11 mouse cellular contexts compared by ENCODE assay signal in genomic region chr3:84219166-84219710, GRCm38 (mm10). TPM values are rescaled to one million over a fixed set of nuclear protein-coding genes. Genes with fewer than 3 reads are reported as not detected.
A peak's percentile ranks its signal among the peaks of the same experiment; 100 is the strongest.
DNase-seq lines count a peak whose midpoint lies in the region; ATAC-seq and TF ChIP-seq lines count a peak whose summit lies in the region.
"Had no signal": no experiment of that assay in that cellular context is flagged by ENCODE, and none has a peak within 500 bp of the region (broad histone marks: within the 10 kb centered on the region; RNA-seq: fewer than 3 reads in every experiment).

No protein-coding gene starts in this region.

- no peak overlapping the region for H3K9ac ChIP-seq in kidney, postnatal 0 days (ENCODE audit: low read depth, low read length)
- H3K9ac ChIP-seq in hindbrain, embryonic 14.5 days = peak overlapping the region; percentile 69
- no peak overlapping the region for H3K9ac ChIP-seq in intestine, postnatal 0 days (ENCODE audit: low read depth, low read length)

- intact Hi-C loops in heart, postnatal 25 days (cut with DNase I) = no loop called here

- H3K36me3 ChIP-seq in kidney, postnatal 0 days (ENCODE audit: insufficient read depth, low read length) = no peaks in the 10 kb centered on the region
- no peaks in the 10 kb centered on the region for H3K36me3 ChIP-seq in embryonic facial prominence, embryonic 10.5 days (replicated peaks)
- no peaks in the 10 kb centered on the region for H3K36me3 ChIP-seq in hindbrain, embryonic 14.5 days (replicated peaks; ENCODE audit: control insufficient read depth, insufficient read depth)
- H3K36me3 ChIP-seq in intestine, postnatal 0 days (ENCODE audit: control insufficient read depth, insufficient read depth) = no peaks in the 10 kb centered on the region

- H3K27me3 ChIP-seq in kidney, postnatal 0 days (ENCODE audit: insufficient read depth, low read length) = no peaks in the 10 kb centered on the region
- H3K27me3 ChIP-seq in embryonic facial prominence, embryonic 10.5 days (replicated peaks; ENCODE audit: low read depth, poor library complexity, severe bottlenecking) = no peaks in the 10 kb centered on the region; the same call in 1 of the 2 replicates
- no peaks in the 10 kb centered on the region for H3K27me3 ChIP-seq in hindbrain, embryonic 14.5 days (ENCODE audit: control insufficient read depth, insufficient read depth, low read length)
- H3K27me3 ChIP-seq in intestine, postnatal 0 days (replicated peaks; ENCODE audit: control insufficient read depth, insufficient read depth, low read length) = no peaks in the 10 kb centered on the region
- H3K27me3 ChIP-seq: Patski had no signal

- H3K27ac ChIP-seq in kidney, postnatal 0 days = no peak overlapping the region
- no peak overlapping the region; the same call in 1 of the 2 replicates for H3K27ac ChIP-seq in embryonic facial prominence, embryonic 10.5 days (replicated peaks)
- peak overlapping the region; percentile 93 for H3K27ac ChIP-seq in hindbrain, embryonic 14.5 days
- no peak overlapping the region for H3K27ac ChIP-seq in intestine, postnatal 0 days (ENCODE audit: low read depth, low read length)

- TF ChIP-seq CTCF in kidney, postnatal 0 days (IDR thresholded peaks at IDR 0.05; ENCODE audit: low read depth) = peak; percentile 36; the same call in 1 of the 2 replicates
- TF ChIP-seq CTCF in intestine, postnatal 0 days (IDR thresholded peaks at IDR 0.05; ENCODE audit: low read depth) = no peak; the same call in 1 of the 2 replicates

- no peak for ATAC-seq in kidney, postnatal 0 days (replicated peaks; ENCODE audit: low FRiP score, low read depth)
- ATAC-seq in hindbrain, embryonic 14.5 days (ENCODE audit: low FRiP score) = no peak
- no peak for ATAC-seq in intestine, postnatal 0 days
- ATAC-seq: Patski had no signal

- DNase-seq in kidney, postnatal 0 days (ENCODE audit: low spot score) = no peak
- no peak for DNase-seq in kidney, postnatal 10 days
- DNase-seq in embryonic facial prominence, embryonic 10.5 days (ENCODE audit: low spot score) = no peak
- DNase-seq in hindbrain, embryonic 14.5 days (ENCODE audit: low spot score) = no peak
- DNase-seq in retina, embryonic 14.5 days (ENCODE audit: low spot score) = peak; percentile 31
- no peak for DNase-seq in heart, postnatal 25 days (ENCODE audit: low spot score)
- DNase-seq in kidney, postnatal 25 days = no peak

- H3K9me3 ChIP-seq in kidney, postnatal 0 days (replicated peaks; ENCODE audit: low read length) = no peaks in the 10 kb centered on the region
- H3K9me3 ChIP-seq in embryonic facial prominence, embryonic 10.5 days = no peaks in the 10 kb centered on the region
- H3K9me3 ChIP-seq in hindbrain, embryonic 14.5 days (ENCODE audit: control insufficient read depth, low read length) = no peaks in the 10 kb centered on the region
- H3K9me3 ChIP-seq in intestine, postnatal 0 days (ENCODE audit: control insufficient read depth) = no peaks in the 10 kb centered on the region
- H3K9me3 ChIP-seq: megakaryocyte, embryonic 14.5 days had no signal

- WGBS in kidney, postnatal 0 days = 30% methylated on average over 2 of the region's 2 CpGs
- 26% methylated on average over 2 of the region's 2 CpGs for WGBS in embryonic facial prominence, embryonic 10.5 days
- 6% methylated on average over 2 of the region's 2 CpGs for WGBS in hindbrain, embryonic 14.5 days
- 28% methylated on average over 2 of the region's 2 CpGs for WGBS in intestine, postnatal 0 days

- peak overlapping the region; percentile 73; the same call in 1 of the 2 replicates for H3K4me2 ChIP-seq in kidney, postnatal 0 days (ENCODE audit: low read length)
- H3K4me2 ChIP-seq in hindbrain, embryonic 14.5 days (replicated peaks) = peak overlapping the region; percentile 58
- no peak overlapping the region for H3K4me2 ChIP-seq in intestine, postnatal 0 days (replicated peaks; ENCODE audit: low read depth)

- peaks cover 6% of the 10 kb centered on the region; the same call in 1 of the 2 replicates for H3K4me1 ChIP-seq in kidney, postnatal 0 days (replicated peaks; ENCODE audit: insufficient read depth, low read length)
- peaks cover 59% of the 10 kb centered on the region for H3K4me1 ChIP-seq in embryonic facial prominence, embryonic 10.5 days
- H3K4me1 ChIP-seq in hindbrain, embryonic 14.5 days (replicated peaks; ENCODE audit: control insufficient read depth, insufficient read depth, low read length) = peaks cover 59% of the 10 kb centered on the region
- 0 out of 2 replicates have a peak, but pooled peaks cover 4% of the 10 kb centered on the region for H3K4me1 ChIP-seq in intestine, postnatal 0 days (replicated peaks; ENCODE audit: control insufficient read depth, insufficient read depth, low read length)

- H3K4me3 ChIP-seq in kidney, postnatal 0 days (replicated peaks; ENCODE audit: low read depth, low read length) = no peak overlapping the region
- peak overlapping the region; percentile 63 for H3K4me3 ChIP-seq in embryonic facial prominence, embryonic 10.5 days
- H3K4me3 ChIP-seq in hindbrain, embryonic 14.5 days (replicated peaks; ENCODE audit: low read length) = peak overlapping the region; percentile 43
- no peak overlapping the region for H3K4me3 ChIP-seq in intestine, postnatal 0 days (ENCODE audit: low read depth, low read length)
- H3K4me3 ChIP-seq: megakaryocyte, embryonic 14.5 days had no signal

RNA-seq across cellular contexts. Expression of gene Gm6525, which starts 45.3 kb away (rescaled TPM):
- 0.43 and 0.66 TPM in 2 replicates for polyA plus RNA-seq in kidney, postnatal 0 days (2015; fragmentation: Nextera tagmentation; extraction: Ambion mirVana)
- polyA plus RNA-seq in embryonic facial prominence, embryonic 10.5 days (2016; fragmentation: Nextera tagmentation; extraction: Ambion mirVana) = 0.91 and 1.3 TPM in 2 replicates
- polyA plus RNA-seq in hindbrain, embryonic 14.5 days (2014; fragmentation: Nextera tagmentation; extraction: Ambion mirVana) = 0.74 and 2.7 TPM in 2 replicates
- not detected for total RNA-seq in heart, postnatal 25 days (2021)
- 0.56 and 0.93 TPM in 2 replicates for polyA plus RNA-seq in intestine, postnatal 0 days (2015; fragmentation: Nextera tagmentation; extraction: Ambion mirVana)
- polyA plus RNA-seq: spleen, adult 2 months had no signal

Comparison
In these comparisons a context has a peak if more than half of its experiments do, and no peak if none do; other contexts are left out.
1. H3K4me3 ChIP-seq: peak in embryonic facial prominence, embryonic 10.5 days (single experiment) and hindbrain, embryonic 14.5 days (single experiment); none in kidney, postnatal 0 days (single experiment) and intestine, postnatal 0 days (single experiment).